Mouse (Mus musculus) CD4-positive, CD25-positive, alpha-beta regulatory T cell, adult 4 months (primary cell): ENCODE data around the gene Kcnj10. TPM values are rescaled to one million over a fixed set of nuclear protein-coding genes. Genes with fewer than 3 reads are reported as not detected.
A peak's percentile ranks its signal among the peaks of the same experiment; 100 is the strongest.

Experiments
- ATAC-seq: one replicate; pipeline ENCODE4 v1.8.0; 2017
- polyA plus RNA-seq, 2 experiments: library from polyadenylated mRNA; unstranded; fragments of 100-300 nt; shearing (Covaris generic); gene quantifications; one replicate each; pipeline ENCODE4 v1.2.1; 2017

Gene Kcnj10
- polyA plus RNA-seq, 2 experiments from 2014 or later, result not detected

DNA sequence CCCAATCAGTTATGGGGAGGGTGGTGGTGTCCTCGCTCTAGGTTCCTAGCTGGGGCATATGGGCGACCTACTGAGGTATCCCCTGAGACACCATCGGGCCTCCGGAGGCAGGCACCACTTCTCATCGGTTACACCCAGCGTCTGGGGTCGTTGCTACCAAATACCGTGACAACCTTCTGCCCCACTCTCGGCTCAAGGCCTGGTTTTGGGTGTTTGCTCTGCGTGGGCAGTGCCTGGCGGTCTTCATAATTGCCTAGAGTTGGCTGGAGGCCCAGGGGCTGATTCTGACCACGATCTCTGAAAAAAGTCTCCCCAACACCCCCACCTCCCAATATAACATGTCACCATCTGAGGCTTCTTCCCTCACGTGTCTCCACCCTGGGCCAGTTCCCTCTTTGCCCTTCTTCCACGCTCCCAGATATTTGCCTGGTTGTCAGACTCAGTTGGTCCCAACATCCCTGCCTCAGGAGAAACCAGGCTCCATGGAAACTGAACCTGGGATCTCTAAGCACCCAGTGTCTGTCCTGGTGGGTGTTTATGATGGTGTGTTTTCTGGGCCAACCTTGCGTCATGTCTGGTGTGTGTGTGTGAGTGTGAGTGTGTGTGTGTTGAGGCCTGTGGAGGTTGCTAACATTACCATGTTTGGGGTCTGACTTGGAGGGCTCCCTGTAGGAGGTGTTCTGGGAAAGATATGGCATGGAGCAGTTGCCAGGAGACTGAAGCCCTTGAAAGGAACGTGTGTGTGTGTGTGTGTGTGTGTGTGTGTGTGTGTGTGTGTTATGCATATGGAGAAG lies 28.0 kb upstream of the Kcnj10 start:
- ATAC-seq, result no peak

- ATAC-seq, result no peak
These were observed 27.2 kb upstream of the Kcnj10 start for GRCm38 (mm10) chr1:172313613-172314411.

GRCm38 (mm10) chr1:172314911-172315310 lies 26.1 kb upstream of the Kcnj10 start:
- ATAC-seq, result no peak

- no peak for ATAC-seq
These were observed 23.6 kb upstream of the Kcnj10 start for GRCm38 (mm10) chr1:172317431-172317830.

GRCm38 (mm10) chr1:172317946-172318345 lies 23.1 kb upstream of the Kcnj10 start:
- ATAC-seq, result no peak

GRCm38 (mm10) chr1:172318424-172319035 lies 22.5 kb upstream of the Kcnj10 start:
- ATAC-seq, result no peak

GRCm38 (mm10) chr1:172319346-172319745 lies 21.7 kb upstream of the Kcnj10 start:
- no peak for ATAC-seq

DNA sequence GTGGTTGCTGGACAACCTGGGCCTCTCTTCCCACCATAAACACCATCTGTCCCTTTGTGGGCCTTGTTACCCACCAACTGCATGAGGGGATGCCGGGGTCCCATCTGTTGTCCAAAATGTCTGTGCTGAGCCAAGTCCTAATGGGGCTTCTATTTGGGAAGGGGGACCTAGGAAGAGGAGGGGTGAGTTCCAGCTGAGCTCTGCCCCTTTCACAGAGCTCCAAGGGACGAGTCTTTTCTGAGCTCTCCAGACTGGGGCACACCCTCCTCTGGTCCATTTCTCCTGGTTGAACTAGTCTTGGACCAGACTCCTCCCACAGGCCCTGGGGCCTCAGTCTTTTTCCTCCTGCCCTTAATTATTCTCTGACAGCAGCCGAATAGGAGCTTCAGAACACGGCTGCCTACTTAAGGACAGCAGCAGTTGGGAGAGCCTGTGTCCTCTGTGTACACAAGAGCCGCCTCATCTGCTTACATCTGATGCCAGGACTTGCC lies 21.0 kb upstream of the Kcnj10 start:
- no peak for ATAC-seq

DNA sequence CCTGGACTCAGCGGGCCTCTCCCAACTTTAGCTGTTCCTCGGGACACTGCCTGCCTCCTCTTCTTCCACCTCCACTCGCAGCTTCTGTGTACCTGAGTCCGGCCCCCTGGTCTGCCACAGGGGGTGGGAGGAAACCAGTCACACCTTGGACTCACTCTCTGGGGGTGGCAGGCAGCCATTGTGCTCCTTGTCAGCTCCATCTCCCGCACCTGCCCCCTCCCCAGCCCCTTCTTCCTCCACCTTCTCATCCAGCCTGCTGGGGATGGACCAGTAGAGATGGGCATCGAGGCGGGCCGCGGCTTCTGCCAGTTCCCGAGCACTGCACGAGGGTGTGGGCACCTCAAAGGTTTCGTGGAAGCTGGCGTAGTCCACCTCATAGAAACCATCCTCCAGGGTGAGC lies 18.3 kb upstream of the Kcnj10 start:
- ATAC-seq, result no peak

DNA sequence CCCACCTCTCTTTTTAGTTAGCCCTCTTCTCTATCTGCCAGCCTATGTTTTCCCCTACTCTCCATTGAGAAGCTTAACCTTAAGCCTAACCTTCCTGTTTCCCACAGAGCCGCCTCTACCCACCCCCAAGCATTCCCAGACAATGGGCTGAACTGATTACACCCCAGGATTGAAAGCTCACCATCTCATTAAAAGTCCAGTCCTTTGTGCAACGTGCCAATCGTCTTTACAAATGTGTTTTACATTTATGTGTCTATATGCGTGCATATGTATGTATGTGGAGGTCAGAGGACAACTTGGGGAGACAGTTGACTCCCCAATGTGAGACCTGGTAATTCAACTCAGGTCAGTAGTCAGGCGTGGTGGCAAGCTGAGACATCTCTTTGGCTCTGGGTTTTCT lies 17.7 kb upstream of the Kcnj10 start:
- ATAC-seq, result no peak

- no peak for ATAC-seq
These were observed 17.1 kb upstream of the Kcnj10 start for GRCm38 (mm10) chr1:172323801-172324359.

DNA sequence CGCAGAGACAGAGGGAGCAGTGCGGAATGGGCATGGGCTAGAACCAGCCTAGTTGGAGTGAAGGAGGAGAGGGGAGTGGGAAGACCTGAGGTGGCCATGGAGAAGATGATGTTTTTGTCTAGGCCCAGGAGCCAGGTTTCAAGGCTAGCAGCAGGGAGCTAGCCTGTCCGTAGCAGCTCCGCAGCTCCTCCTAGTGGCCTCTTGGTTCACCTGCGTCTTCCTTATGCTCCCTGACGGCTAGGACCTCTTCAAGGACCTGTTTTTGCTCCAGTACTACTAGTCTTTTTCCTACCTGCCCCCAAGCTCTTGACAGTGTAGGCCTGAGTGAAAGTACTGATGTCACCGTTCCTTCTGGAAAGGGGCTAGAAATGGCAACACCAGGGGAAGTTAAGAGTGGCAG lies 16.3 kb upstream of the Kcnj10 start:
- ATAC-seq, result peak; percentile 79

DNA sequence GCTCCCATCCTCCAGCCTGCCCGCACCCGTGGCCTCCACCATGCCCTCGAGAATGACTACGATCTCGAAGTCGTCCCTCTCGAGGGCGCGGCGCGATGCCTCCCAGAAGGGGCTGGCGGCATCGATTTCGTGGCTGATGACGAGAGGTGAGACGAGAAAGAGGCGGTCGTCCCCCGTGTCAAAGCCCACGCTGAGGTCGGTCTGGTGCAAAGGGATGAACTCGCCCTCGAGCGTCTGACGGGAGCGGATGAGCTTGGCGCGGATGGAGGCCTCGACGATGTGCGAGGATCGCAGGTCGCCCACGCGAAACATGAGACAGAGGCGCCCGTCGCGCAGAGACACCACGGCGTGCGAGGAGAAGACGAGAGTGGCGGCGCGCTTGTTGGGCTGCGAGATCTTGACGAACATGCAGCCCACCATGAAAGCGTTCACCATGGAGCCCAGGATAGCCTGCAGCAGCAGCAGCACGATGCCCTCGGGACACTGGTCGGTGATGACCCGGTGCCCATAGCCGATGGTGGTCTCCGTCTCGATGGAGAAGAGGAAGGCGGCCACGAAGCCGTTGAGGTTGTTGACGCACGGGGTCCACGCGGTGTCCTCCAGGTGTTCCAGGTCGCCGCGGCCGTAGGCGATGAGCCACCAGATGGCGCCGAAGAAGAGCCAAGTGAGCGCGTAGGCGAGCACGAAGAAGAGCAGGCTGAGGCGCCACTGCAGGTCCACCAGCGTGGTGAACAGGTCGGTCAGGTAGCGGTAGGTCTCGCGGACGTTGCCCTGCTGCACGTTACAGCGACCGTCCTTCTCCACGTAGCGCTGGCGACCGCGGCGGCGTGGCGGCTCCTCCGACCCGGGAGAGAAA lies 15.1 kb upstream of the Kcnj10 start:
- ATAC-seq, result peak; percentile 83

DNA sequence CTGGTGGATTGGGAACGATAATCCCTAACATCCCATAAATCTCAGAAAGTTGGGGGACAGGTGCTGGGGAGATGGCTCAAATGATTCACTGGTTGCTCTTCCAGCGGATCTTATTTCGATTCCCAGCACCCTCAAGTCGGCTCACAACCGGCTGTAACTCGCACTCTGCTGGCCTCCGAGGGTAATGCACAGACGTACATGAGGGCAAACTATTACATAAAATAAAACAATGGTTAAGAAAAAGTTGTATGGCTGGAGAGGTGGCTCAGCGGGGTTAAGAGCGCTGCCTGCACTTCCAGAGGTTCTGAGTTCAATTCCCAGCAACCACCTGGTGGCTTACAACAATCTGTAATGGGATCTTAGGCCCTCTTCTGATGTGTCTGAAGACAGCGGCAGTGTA lies 14.3 kb upstream of the Kcnj10 start:
- ATAC-seq, result no peak

GRCm38 (mm10) chr1:172327206-172328001 lies 13.6 kb upstream of the Kcnj10 start:
- ATAC-seq, result no peak

DNA sequence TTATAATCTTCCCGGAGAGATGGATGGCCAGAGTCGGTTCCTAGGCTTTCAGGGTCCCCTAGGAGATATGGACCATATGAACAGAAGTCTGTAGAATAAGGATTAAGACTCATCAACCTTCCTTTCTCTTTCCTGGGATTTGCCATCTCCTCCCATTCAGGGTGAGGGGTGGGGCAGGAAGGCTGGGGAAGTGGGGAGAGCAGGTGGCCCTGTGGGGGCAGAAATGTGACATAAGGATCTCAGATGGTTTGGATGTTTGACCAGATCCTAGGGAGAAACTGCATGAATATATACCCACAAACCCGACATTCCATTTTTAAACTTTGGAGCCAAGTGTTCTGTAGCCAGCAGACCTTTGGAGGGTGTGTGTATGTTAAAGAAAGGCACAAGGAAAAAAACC lies 13.0 kb upstream of the Kcnj10 start:
- no peak for ATAC-seq

DNA sequence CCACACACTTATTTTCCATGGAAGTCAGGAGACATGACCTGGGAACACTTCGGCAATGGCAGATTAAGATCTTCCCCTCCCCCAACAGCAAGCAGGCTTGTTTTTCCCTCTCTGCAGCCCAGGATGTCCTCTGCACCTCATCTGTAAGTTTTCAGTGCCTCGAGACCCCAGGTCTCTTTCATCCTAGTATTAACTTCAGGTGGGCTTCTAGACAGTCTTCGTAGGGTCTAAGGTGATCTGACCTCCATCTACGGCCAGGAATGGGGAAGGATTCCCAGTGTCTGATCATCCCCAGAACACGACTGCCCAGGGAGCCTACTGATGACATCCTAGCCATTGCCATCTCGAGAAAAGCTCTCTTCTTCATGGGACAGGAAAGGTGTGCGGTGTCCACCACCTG lies 12.5 kb upstream of the Kcnj10 start:
- no peak for ATAC-seq

DNA sequence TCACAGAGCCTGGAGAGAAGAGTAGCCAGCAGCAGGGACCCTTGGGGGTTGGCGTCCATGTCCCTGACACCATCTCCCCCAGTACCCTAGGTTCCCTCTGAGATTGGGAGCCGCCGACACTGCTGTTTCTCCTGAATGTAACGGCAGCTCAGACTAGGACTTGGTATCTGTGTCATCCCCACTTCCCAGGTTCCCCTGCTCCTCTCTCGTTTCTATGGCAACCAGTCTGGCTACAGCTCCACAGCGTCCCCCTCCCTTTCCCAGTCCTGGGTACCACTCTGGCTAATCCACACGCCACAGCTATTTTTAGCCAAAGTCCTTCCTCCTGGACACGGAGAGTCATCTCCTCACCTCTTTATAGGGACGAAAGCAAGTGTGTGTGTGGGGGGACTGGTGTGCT lies 11.9 kb upstream of the Kcnj10 start, which contains the start of gene Kcnj9:
Kcnj9 (minus strand) TSS at position 188 of the 400 bp plus-strand sequence.
- ATAC-seq, result no peak

- ATAC-seq, result no peak
These were observed 11.4 kb upstream of the Kcnj10 start for GRCm38 (mm10) chr1:172329616-172330015.

DNA sequence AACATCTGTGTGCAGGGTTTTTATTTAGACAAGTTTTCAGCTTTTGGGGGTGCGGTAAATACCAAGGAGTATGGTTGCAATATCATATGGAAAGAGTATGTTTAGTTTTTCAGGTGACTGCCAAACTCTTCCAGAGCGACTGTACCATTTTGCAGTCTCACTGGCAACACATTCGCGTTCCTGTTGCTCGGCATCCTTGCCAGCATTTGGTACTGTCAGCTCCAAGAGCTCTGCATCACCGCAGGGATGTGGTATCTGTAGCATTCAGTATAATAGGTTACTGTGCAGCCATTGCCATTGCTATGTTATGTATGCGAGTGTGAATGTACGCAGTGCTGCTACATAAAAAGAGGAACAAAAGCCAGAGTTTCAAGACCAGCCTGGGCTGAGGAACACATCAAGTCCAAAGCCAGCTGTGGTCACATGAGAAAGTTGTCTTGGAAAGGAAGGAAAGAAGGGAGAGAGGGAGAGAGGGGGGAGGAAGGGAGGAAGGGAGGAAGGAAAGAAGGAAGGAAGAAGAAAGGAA lies 9.5 kb upstream of the Kcnj10 start:
- ATAC-seq, result no peak

- ATAC-seq, result no peak
These were observed 8.1 kb upstream of the Kcnj10 start for GRCm38 (mm10) chr1:172332925-172333324.
